Mouse (Mus musculus) liver, embryonic 14 days (tissue): ENCODE data around the gene Bpifa3. TPM values are rescaled to one million over a fixed set of nuclear protein-coding genes. Genes with fewer than 3 reads are reported as not detected.

Experiments
- polyA plus RNA-seq: library from polyadenylated mRNA; depleted of rRNA; stranded (reverse); fragments of >200 nt; gene quantifications from 2 replicates; pipeline ENCODE4 v1.2.3, GENCODE M21; 2012; rRNA removed

Gene Bpifa3
- polyA plus RNA-seq = not detected in 2 replicates

DNA sequence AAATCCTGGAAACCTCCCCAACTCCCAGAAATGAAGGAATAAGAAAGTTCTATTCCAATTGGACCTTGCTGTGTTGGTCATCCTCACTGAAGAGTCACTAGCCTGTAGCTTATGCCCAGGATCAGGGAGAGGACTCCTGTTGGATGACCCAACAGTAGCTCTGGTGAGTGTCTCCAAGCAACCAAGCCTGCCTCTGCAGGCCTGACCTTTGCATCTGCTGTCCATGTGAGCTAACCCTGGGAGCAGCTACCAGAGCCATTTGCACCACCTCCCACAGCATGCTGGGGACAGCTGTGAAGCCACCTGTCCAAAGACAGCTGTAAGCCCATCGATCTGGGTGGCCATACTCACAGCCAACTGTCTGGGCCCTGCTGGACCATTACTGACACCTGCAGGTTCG lies at the start of gene Bpifa3:
Gene Bpifa3 (plus strand): TSS at position 217 of the 400 bp plus-strand sequence.

DNA sequence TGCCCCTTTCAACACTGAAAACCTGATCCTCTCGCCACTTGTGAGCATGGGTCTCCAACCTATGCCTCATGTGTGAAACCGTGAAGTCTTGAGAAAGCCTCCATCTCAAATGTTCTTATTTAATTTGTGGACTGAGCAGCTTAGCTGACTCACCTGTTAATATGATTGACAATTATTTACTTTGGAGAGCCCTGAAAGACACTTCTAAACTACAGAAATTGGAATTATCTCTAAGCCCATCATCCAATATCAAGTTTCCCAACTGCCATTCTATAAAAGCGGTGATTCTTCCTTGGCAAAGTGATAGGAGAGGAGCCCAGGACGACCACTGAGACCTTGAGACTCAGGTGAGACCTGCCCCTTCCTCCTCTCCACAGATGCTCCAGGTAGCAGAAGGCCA lies 12.4 kb downstream of the Bpifa3 start, which contains the start of gene Bpifa1:
Gene Bpifa1 (plus strand): TSS at position 301 of the 400 bp plus-strand sequence.

DNA sequence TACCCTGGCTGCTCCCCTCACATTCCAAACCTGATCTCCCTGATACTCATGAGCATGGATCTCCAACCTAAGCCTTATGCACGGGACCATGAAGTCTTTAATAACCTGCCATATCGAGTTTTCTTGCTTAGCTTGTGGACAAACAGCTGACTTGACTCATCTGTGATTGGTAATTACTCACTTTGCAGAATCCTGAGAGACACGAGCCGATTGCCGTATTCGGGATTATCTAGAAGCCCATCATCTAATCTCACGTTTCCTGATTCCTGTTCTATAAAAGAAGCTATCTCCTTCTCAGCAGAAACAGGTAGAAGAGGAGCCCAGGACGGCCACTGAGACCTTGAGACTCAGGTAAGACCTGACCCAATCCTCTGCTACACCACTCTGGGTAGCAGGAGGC lies 32.2 kb downstream of the Bpifa3 start, which contains the start of gene Bpifa5:
Gene Bpifa5 (plus strand): TSS at position 301 of the 400 bp plus-strand sequence.

Other genes starting within 250 kb of the Bpifa3 start
- gene Bpifb6, start 229.9 kb upstream of the Bpifa3 start, polyA plus RNA-seq = not detected in 2 replicates
- not detected in 2 replicates for gene Bpifb3, start 212.1 kb upstream of the Bpifa3 start, polyA plus RNA-seq
- gene Bpifb4, start 192.1 kb upstream of the Bpifa3 start, polyA plus RNA-seq = 0.05 and 0.13 TPM in 2 replicates
- not detected in 2 replicates for gene Bpifa6, start 155.4 kb upstream of the Bpifa3 start, polyA plus RNA-seq
- not detected in 2 replicates for gene Bpifa2, start 122.1 kb upstream of the Bpifa3 start, polyA plus RNA-seq
- 0.05 TPM in 1 of 2 replicates, not detected in the other for gene Bpifa1, start 12.5 kb downstream of the Bpifa3 start, polyA plus RNA-seq
- gene Bpifa5, start 32.3 kb downstream of the Bpifa3 start, polyA plus RNA-seq = not detected in 2 replicates
- gene Bpifb1, start 60.5 kb downstream of the Bpifa3 start, polyA plus RNA-seq = 0.22 and 0.23 TPM in 2 replicates
- not detected in 2 replicates for gene Bpifb5, start 93.4 kb downstream of the Bpifa3 start, polyA plus RNA-seq
- gene Bpifb9a, start 127.5 kb downstream of the Bpifa3 start, polyA plus RNA-seq = not detected in 2 replicates
- gene Bpifb9b, start 176.9 kb downstream of the Bpifa3 start, polyA plus RNA-seq = not detected in 2 replicates
- gene Cdk5rap1, start 242.7 kb downstream of the Bpifa3 start, polyA plus RNA-seq = 7.7 and 12.4 TPM in 2 replicates